In the genomic region with DNA sequence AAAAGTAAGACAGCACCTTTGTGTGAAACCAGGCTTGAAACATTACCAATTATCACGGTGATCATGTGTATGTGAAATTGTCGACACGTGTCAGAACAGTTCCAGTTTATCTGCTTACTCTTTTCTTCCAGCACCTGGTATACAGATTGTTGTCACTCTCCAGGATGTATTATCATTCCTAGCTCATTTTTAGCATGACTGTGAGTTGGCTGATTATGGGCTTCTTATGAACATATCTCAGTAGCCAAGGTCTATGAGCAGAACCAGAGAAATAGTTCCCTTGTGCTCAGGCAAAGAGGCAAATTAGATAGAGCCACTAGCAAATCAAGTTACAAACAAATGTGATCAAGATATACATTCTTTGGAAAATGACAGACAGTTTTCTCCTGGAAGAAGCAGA, we compare ENCODE assay signal across 24 mouse cellular contexts.
DNase-seq lines count a peak whose midpoint lies in the region; ATAC-seq and TF ChIP-seq lines count a peak whose summit lies in the region.
"Had no signal": no experiment of that assay in that cellular context is flagged by ENCODE, and none has a peak within 500 bp of the region (broad histone marks: within the 10 kb centered on the region; RNA-seq: fewer than 3 reads in every experiment).

No protein-coding gene starts in this region.

- no peaks in the 10 kb centered on the region for H3K9me3 ChIP-seq in liver, embryonic 14.5 days (ENCODE audit: control insufficient read depth, low read length)
- no peaks in the 10 kb centered on the region for H3K9me3 ChIP-seq in liver, postnatal 0 days (ENCODE audit: low read length)
- H3K9me3 ChIP-seq in heart, embryonic 12.5 days (replicated peaks): no peaks in the 10 kb centered on the region
- H3K9me3 ChIP-seq: forebrain, embryonic 10.5 days; forebrain, embryonic 13.5 days; heart, embryonic 10.5 days; hindbrain, embryonic 12.5 days; hindbrain, embryonic 15.5 days had no signal

- no peak overlapping the region for H3K4me3 ChIP-seq in liver, embryonic 14.5 days (ENCODE audit: insufficient read depth in 1 of 2, low read depth in 2 of 2, low read length in 2 of 2)
- H3K4me3 ChIP-seq in liver, postnatal 0 days (ENCODE audit: low read depth, low read length): no peak overlapping the region
- H3K4me3 ChIP-seq in heart, embryonic 12.5 days: no peak overlapping the region
- H3K4me3 ChIP-seq: forebrain, embryonic 10.5 days; forebrain, embryonic 13.5 days; heart, adult 2 months; heart, embryonic 10.5 days; hindbrain, embryonic 12.5 days; hindbrain, embryonic 15.5 days had no signal

- peak overlapping the region; percentile 22; the same call in 1 of the 2 replicates for H3K4me2 ChIP-seq in liver, embryonic 14.5 days (ENCODE audit: low read depth)
- no peak overlapping the region for H3K4me2 ChIP-seq in liver, postnatal 0 days (ENCODE audit: low read depth, low read length)
- no peak overlapping the region for H3K4me2 ChIP-seq in heart, embryonic 12.5 days
- H3K4me2 ChIP-seq: forebrain, embryonic 13.5 days; hindbrain, embryonic 12.5 days; hindbrain, embryonic 15.5 days had no signal

- H3K9ac ChIP-seq in liver, embryonic 14.5 days (replicated peaks): no peak overlapping the region
- H3K9ac ChIP-seq in liver, postnatal 0 days (replicated peaks): no peak overlapping the region
- no peak overlapping the region for H3K9ac ChIP-seq in heart, embryonic 12.5 days
- H3K9ac ChIP-seq: forebrain, embryonic 13.5 days; hindbrain, embryonic 12.5 days; hindbrain, embryonic 15.5 days had no signal

- H3K27me3 ChIP-seq in liver, embryonic 14.5 days (ENCODE audit: control insufficient read depth, insufficient read depth, low read length): no peaks in the 10 kb centered on the region
- no peaks in the 10 kb centered on the region for H3K27me3 ChIP-seq in liver, postnatal 0 days (ENCODE audit: insufficient read depth, low read length)
- no peaks in the 10 kb centered on the region for H3K27me3 ChIP-seq in heart, embryonic 12.5 days (replicated peaks)
- H3K27me3 ChIP-seq: forebrain, embryonic 13.5 days; hindbrain, embryonic 12.5 days; hindbrain, embryonic 15.5 days had no signal

- 25% methylated on average over 3 of the region's 3 CpGs for WGBS in liver, embryonic 14.5 days (ENCODE audit: insufficient replicate concordance)
- 63% methylated on average over 3 of the region's 3 CpGs for WGBS in liver, postnatal 0 days (ENCODE audit: insufficient replicate concordance)
- WGBS in heart, embryonic 12.5 days: 87% methylated on average over 3 of the region's 3 CpGs

- H3K27ac ChIP-seq in liver, embryonic 14.5 days: peak overlapping the region; percentile 83
- H3K27ac ChIP-seq in liver, postnatal 0 days (ENCODE audit: low read depth): 0 out of 2 replicates have a peak overlapping the region, but pooled peaks have one; percentile 1
- H3K27ac ChIP-seq in heart, embryonic 12.5 days (ENCODE audit: poor library complexity, severe bottlenecking): no peak overlapping the region
- H3K27ac ChIP-seq: forebrain, embryonic 10.5 days; forebrain, embryonic 13.5 days; heart, adult 2 months; heart, embryonic 10.5 days; hindbrain, embryonic 12.5 days; hindbrain, embryonic 15.5 days had no signal

- no peaks in the 10 kb centered on the region for H3K36me3 ChIP-seq in liver, embryonic 14.5 days (replicated peaks; ENCODE audit: control insufficient read depth, insufficient read depth, low read depth)
- H3K36me3 ChIP-seq in liver, postnatal 0 days (replicated peaks; ENCODE audit: insufficient read depth, low read length): no peaks in the 10 kb centered on the region
- no peaks in the 10 kb centered on the region for H3K36me3 ChIP-seq in heart, embryonic 12.5 days
- H3K36me3 ChIP-seq: forebrain, embryonic 10.5 days; heart, embryonic 10.5 days; hindbrain, embryonic 12.5 days; hindbrain, embryonic 15.5 days had no signal

- TF ChIP-seq EP300 in liver, embryonic 14.5 days (IDR thresholded peaks at IDR 0.05; ENCODE audit: low read depth): peak; percentile 68
- no peak; the same call in 1 of the 2 replicates for TF ChIP-seq EP300 in liver, postnatal 0 days (IDR thresholded peaks at IDR 0.05; ENCODE audit: low read depth)

- TF ChIP-seq CTCF in liver, embryonic 14.5 days (IDR thresholded peaks at IDR 0.05; ENCODE audit: low read depth): no peak
- no peak for TF ChIP-seq CTCF in liver, postnatal 0 days (IDR thresholded peaks at IDR 0.05; ENCODE audit: low read depth)

- ATAC-seq in liver, embryonic 14.5 days (ENCODE audit: insufficient read depth): peak; percentile 14; the same call in 1 of the 2 replicates
- ATAC-seq in liver, postnatal 0 days: no peak
- no peak for ATAC-seq in heart, embryonic 12.5 days (ENCODE audit: insufficient number of reproducible peaks, low FRiP score)
- ATAC-seq: activated CD4-positive, CD25-positive, alpha-beta regulatory T cell, adult 4 months; CD4-positive, CD25-positive, alpha-beta regulatory T cell, adult 4 months; forebrain, embryonic 13.5 days; forebrain, embryonic 16.5 days had no signal

- DNase-seq in c-Kit-negative CD71-positive TER-119-positive erythroid progenitor cells, embryonic 14.5 days (ENCODE audit: low read depth, low spot score): peak; percentile 46
- DNase-seq in c-Kit-positive CD71-positive TER-119-positive erythroid progenitor cells, embryonic 14.5 days (ENCODE audit: low spot score): peak; percentile 53
- DNase-seq in liver, embryonic 14.5 days (ENCODE audit: low read depth in 3 of 3, low spot score in 3 of 3): peak; percentile 39 to 57 (median 45)
- no peak for DNase-seq in liver, postnatal 0 days
- DNase-seq in spleen, adult 18-20 months: no peak
- no peak for DNase-seq in testis, postnatal 14 days (ENCODE audit: low spot score)
- DNase-seq: adrenal gland, adult 8-10 months; adrenal gland, postnatal 25 days; cerebellum, adult 11-12 months; cerebellum, adult 8-10 months; cerebellum, postnatal 10 days; cerebellum, postnatal 36 days; gastrocnemius, postnatal 10 days; gastrocnemius, postnatal 36 days; heart, adult 2 months had no signal

- peaks cover 51 to 59% of the 10 kb centered on the region in 2 experiments for H3K4me1 ChIP-seq in liver, embryonic 14.5 days (replicated peaks; ENCODE audit: control insufficient read depth in 2 of 2, insufficient read depth in 2 of 2, low read length in 1 of 2)
- peaks cover 15% of the 10 kb centered on the region for H3K4me1 ChIP-seq in liver, postnatal 0 days (ENCODE audit: insufficient read depth)
- no peaks in the 10 kb centered on the region for H3K4me1 ChIP-seq in heart, embryonic 12.5 days (replicated peaks)
- H3K4me1 ChIP-seq: forebrain, embryonic 10.5 days; forebrain, embryonic 13.5 days; heart, embryonic 10.5 days; hindbrain, embryonic 12.5 days; hindbrain, embryonic 15.5 days had no signal

Comparison
In these comparisons a context has a peak if more than half of its experiments do, and no peak if none do; other contexts are left out.
1. DNase-seq: peak in c-Kit-negative CD71-positive TER-119-positive erythroid progenitor cells, embryonic 14.5 days (single experiment), c-Kit-positive CD71-positive TER-119-positive erythroid progenitor cells, embryonic 14.5 days (single experiment) and liver, embryonic 14.5 days (3 of 3); none in liver, postnatal 0 days (single experiment), spleen, adult 18-20 months (0 of 2) and testis, postnatal 14 days (single experiment).